Mouse (Mus musculus) heart, embryonic 12.5 days (tissue): Measurements from ENCODE around the gene Maco1. TPM values are rescaled to one million over a fixed set of nuclear protein-coding genes. Genes with fewer than 3 reads are reported as not detected.

Experiments
- ATAC-seq: fragments of 200-750 bp; cut with Nextera tagmentation; 2 replicates; pipeline ENCODE4 v1.8.0; 2017; ENCODE audit warnings: moderate TSS enrichment, moderate library complexity; ENCODE audit not compliant: insufficient number of reproducible peaks, low FRiP score
- H3K27ac ChIP-seq: fragments of 300-500 bp; sonication (generic); 2 replicates; pipeline ENCODE4 v1.5.1; 2016; ENCODE audit warnings: mild to moderate bottlenecking, moderate library complexity; ENCODE audit not compliant: poor library complexity, severe bottlenecking
- H3K27me3 ChIP-seq: fragments of 300-500 bp; sonication (generic); replicated peaks from 2 replicates; pipeline ENCODE4 v1.6.1; 2016; ENCODE audit warnings: mild to moderate bottlenecking, moderate library complexity
- H3K36me3 ChIP-seq: fragments of 300-500 bp; sonication (generic); 2 replicates; pipeline ENCODE4 v1.6.1; 2016; ENCODE audit warnings: mild to moderate bottlenecking, moderate library complexity
- H3K4me1 ChIP-seq: fragments of 300-500 bp; sonication (generic); replicated peaks from 2 replicates; pipeline ENCODE4 v1.6.1; 2016; ENCODE audit warnings: mild to moderate bottlenecking
- H3K4me2 ChIP-seq: fragments of 300-500 bp; sonication (generic); 2 replicates; pipeline ENCODE4 v1.6.1; 2016; ENCODE audit warnings: mild to moderate bottlenecking, moderate library complexity
- H3K4me3 ChIP-seq: fragments of 300-500 bp; sonication (generic); 2 replicates; pipeline ENCODE4 v1.5.1; 2016; ENCODE audit warnings: mild to moderate bottlenecking
- H3K9ac ChIP-seq: fragments of 300-500 bp; sonication (generic); 2 replicates; pipeline ENCODE4 v1.6.1; 2016; ENCODE audit warnings: mild to moderate bottlenecking, moderate library complexity
- H3K9me3 ChIP-seq: fragments of 300-500 bp; sonication (generic); replicated peaks from 2 replicates; pipeline ENCODE4 v1.6.1; 2016; ENCODE audit warnings: mild to moderate bottlenecking, moderate library complexity
- WGBS: fragments of 180-500 bp; shearing (Covaris S2); methylation state at CpG from one replicate; pipeline ENCODE4 v1.1.7; 2016; 5-methylcytosine and 5-hydroxymethylcytosine counted together
- polyA plus RNA-seq: library from polyadenylated mRNA; unstranded; fragments of >200 nt; fragmentation: Nextera tagmentation; extraction: Ambion mirVana; gene quantifications from 2 replicates; pipeline ENCODE4 v1.2.1, GENCODE M21; 2016

Gene Maco1
- polyA plus RNA-seq, 1 experiment from 2014 or later: 31.4 TPM

- Histone ChIP-seq H3K4me1 (peaks cover 75% of the 10 kb centered on the region), H3K4me3 (no peak overlapping the region), H3K27ac (peak overlapping the region; percentile 79), H3K9me3 (no peaks in the 10 kb centered on the region), H3K27me3 (no peaks in the 10 kb centered on the region), H3K4me2 (peak overlapping the region; percentile 51), H3K36me3 (no peaks in the 10 kb centered on the region), H3K9ac (peak overlapping the region; percentile 12; the same call in 1 of the 2 replicates)
- peak; percentile 34; the same call in 1 of the 2 replicates for ATAC-seq
- WGBS: 64% methylated on average over 6 of the region's 6 CpGs
Measured at GRCm38 (mm10) chr4:134760281-134760680, 92.9 kb downstream of the Maco1 start.

- Histone ChIP-seq H3K4me2 (no peak overlapping the region), H3K4me3 (no peak overlapping the region), H3K4me1 (peaks cover 76% of the 10 kb centered on the region), H3K27me3 (no peaks in the 10 kb centered on the region), H3K9ac (0 out of 2 replicates have a peak overlapping the region, but pooled peaks have one; percentile 12), H3K36me3 (no peaks in the 10 kb centered on the region), H3K27ac (peak overlapping the region; percentile 79; the same call in 1 of the 2 replicates), H3K9me3 (no peaks in the 10 kb centered on the region)
- 79% methylated on average over 7 of the region's 7 CpGs for WGBS
- ATAC-seq: peak; percentile 30; the same call in 1 of the 2 replicates
Measured at GRCm38 (mm10) chr4:134759564-134759963, 93.6 kb downstream of the Maco1 start.

GRCm38 (mm10) chr4:134758922-134759321, 94.2 kb downstream of the Maco1 start:
- 85% methylated on average over 14 of the region's 14 CpGs for WGBS
- Histone ChIP-seq H3K27me3 (no peaks in the 10 kb centered on the region), H3K9me3 (no peaks in the 10 kb centered on the region), H3K36me3 (no peaks in the 10 kb centered on the region), H3K27ac (no peak overlapping the region), H3K9ac (no peak overlapping the region), H3K4me3 (no peak overlapping the region), H3K4me1 (peaks cover 76% of the 10 kb centered on the region), H3K4me2 (no peak overlapping the region)
- no peak for ATAC-seq

- 70% methylated on average over 4 of the region's 4 CpGs for WGBS
- H3K4me1 ChIP-seq: peaks cover 77% of the 10 kb centered on the region
- no peak overlapping the region for H3K4me3 ChIP-seq
- ATAC-seq: no peak
- no peak overlapping the region for H3K9ac ChIP-seq
- no peaks in the 10 kb centered on the region for H3K27me3 ChIP-seq
- H3K36me3 ChIP-seq: no peaks in the 10 kb centered on the region
- no peaks in the 10 kb centered on the region for H3K9me3 ChIP-seq
- H3K4me2 ChIP-seq: no peak overlapping the region
- no peak overlapping the region for H3K27ac ChIP-seq
Measured at GRCm38 (mm10) chr4:134758367-134758766, 94.8 kb downstream of the Maco1 start.

- ATAC-seq: no peak
- no peak overlapping the region for H3K4me2 ChIP-seq
- no peak overlapping the region for H3K4me3 ChIP-seq
- H3K27me3 ChIP-seq: no peaks in the 10 kb centered on the region
- H3K4me1 ChIP-seq: peaks cover 81% of the 10 kb centered on the region
- 82% methylated on average over 7 of the region's 7 CpGs for WGBS
- H3K9ac ChIP-seq: no peak overlapping the region
- no peaks in the 10 kb centered on the region for H3K36me3 ChIP-seq
- no peaks in the 10 kb centered on the region for H3K9me3 ChIP-seq
- no peak overlapping the region for H3K27ac ChIP-seq
Measured at GRCm38 (mm10) chr4:134756953-134757352, 96.2 kb downstream of the Maco1 start.

GRCm38 (mm10) chr4:134754941-134755340, 98.2 kb downstream of the Maco1 start:
- H3K4me3 ChIP-seq: no peak overlapping the region
- H3K9me3 ChIP-seq: no peaks in the 10 kb centered on the region
- H3K4me2 ChIP-seq: no peak overlapping the region
- no peak overlapping the region for H3K27ac ChIP-seq
- H3K36me3 ChIP-seq: no peaks in the 10 kb centered on the region
- peaks cover 78% of the 10 kb centered on the region for H3K4me1 ChIP-seq
- ATAC-seq: no peak
- H3K9ac ChIP-seq: no peak overlapping the region
- WGBS: 74% methylated on average over 13 of the region's 13 CpGs
- no peaks in the 10 kb centered on the region for H3K27me3 ChIP-seq

GRCm38 (mm10) chr4:134754371-134754770, 98.8 kb downstream of the Maco1 start:
- no peak overlapping the region for H3K4me2 ChIP-seq
- ATAC-seq: no peak
- H3K27me3 ChIP-seq: no peaks in the 10 kb centered on the region
- peaks cover 3% of the 10 kb centered on the region for H3K36me3 ChIP-seq
- H3K9ac ChIP-seq: 0 out of 2 replicates have a peak overlapping the region, but pooled peaks have one; percentile 39
- peaks cover 72% of the 10 kb centered on the region for H3K4me1 ChIP-seq
- H3K27ac ChIP-seq: no peak overlapping the region; the same call in 1 of the 2 replicates
- H3K4me3 ChIP-seq: no peak overlapping the region
- H3K9me3 ChIP-seq: no peaks in the 10 kb centered on the region
- WGBS: 34% methylated on average over 10 of the region's 10 CpGs

- 0 out of 2 replicates have a peak overlapping the region, but pooled peaks have one; percentile 39 for H3K9ac ChIP-seq
- no peak for ATAC-seq
- no peak overlapping the region for H3K4me2 ChIP-seq
- no peak overlapping the region for H3K4me3 ChIP-seq
- WGBS: 45% methylated on average over 17 of the region's 17 CpGs
- no peaks in the 10 kb centered on the region for H3K9me3 ChIP-seq
- no peaks in the 10 kb centered on the region for H3K27me3 ChIP-seq
- peak overlapping the region; percentile 56 for H3K27ac ChIP-seq
- peaks cover 10% of the 10 kb centered on the region for H3K36me3 ChIP-seq
- peaks cover 65% of the 10 kb centered on the region for H3K4me1 ChIP-seq
Measured at GRCm38 (mm10) chr4:134753516-134754261, 99.5 kb downstream of the Maco1 start.

- no peaks in the 10 kb centered on the region for H3K9me3 ChIP-seq
- 23% methylated on average over 11 of the region's 11 CpGs for WGBS
- ATAC-seq: peak; percentile 54
- peaks cover 60% of the 10 kb centered on the region for H3K4me1 ChIP-seq
- H3K9ac ChIP-seq: no peak overlapping the region
- no peaks in the 10 kb centered on the region for H3K27me3 ChIP-seq
- no peak overlapping the region for H3K4me2 ChIP-seq
- no peak overlapping the region for H3K4me3 ChIP-seq
- H3K27ac ChIP-seq: peak overlapping the region; percentile 56
- H3K36me3 ChIP-seq: peaks cover 17% of the 10 kb centered on the region
Measured at GRCm38 (mm10) chr4:134752911-134753426, 100.2 kb downstream of the Maco1 start.
